Mouse (Mus musculus): ENCODE measurements around the gene Ahctf1. TPM values are rescaled to one million over a fixed set of nuclear protein-coding genes. Genes with fewer than 3 reads are reported as not detected.
"Not testable (repeated sequence)": the region's sequence is repeated elsewhere in the genome, so short reads cannot be mapped to it uniquely, and the experiment has no call there.

Gene Ahctf1
- polyA plus RNA-seq, 1 experiment from 2014 or later = 16.4 TPM

DNA sequence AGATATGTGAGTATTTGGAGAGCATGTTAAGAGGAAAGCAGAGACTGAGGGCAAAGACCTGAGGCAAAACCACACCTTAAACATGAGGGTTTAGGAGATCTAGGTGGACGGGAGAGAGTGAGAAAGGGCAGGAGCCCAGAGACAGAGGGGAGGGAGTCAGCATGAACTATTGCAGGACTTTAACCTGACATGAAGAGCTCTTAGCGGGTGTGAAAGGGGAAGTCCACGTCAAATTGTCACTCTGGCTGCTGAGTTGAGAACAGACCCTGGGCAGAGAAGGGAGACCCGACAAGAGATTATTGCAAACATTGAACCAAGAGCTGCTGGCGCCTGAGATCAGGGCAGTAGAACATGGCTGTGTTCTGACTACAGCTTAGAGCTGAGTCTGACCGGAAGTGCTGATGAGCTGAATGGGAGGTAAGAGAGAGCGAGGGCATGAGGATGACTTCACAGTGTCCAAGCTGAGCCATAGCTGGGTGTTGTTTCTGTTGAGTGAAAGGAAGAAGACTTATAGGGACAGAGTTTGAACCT lies 29.3 kb upstream of the Ahctf1 start:
- WGBS (ENCODE audit: insufficient replicate concordance) = 31% methylated on average over 7 of the region's 7 CpGs
- H3K4me3 ChIP-seq (replicated peaks) = no peak overlapping the region
- peaks cover 33% of the 10 kb centered on the region for H3K4me1 ChIP-seq (replicated peaks)
- no peak overlapping the region; the same call in 1 of the 2 replicates for H3K27ac ChIP-seq (replicated peaks)
- no peak for ATAC-seq (ENCODE audit: insufficient read depth)
- no peaks in the 10 kb centered on the region for H3K9me3 ChIP-seq (replicated peaks)
- no peaks in the 10 kb centered on the region for H3K27me3 ChIP-seq
- no peak overlapping the region for H3K9ac ChIP-seq
- H3K36me3 ChIP-seq (replicated peaks) = no peaks in the 10 kb centered on the region
- no peak overlapping the region for H3K4me2 ChIP-seq

DNA sequence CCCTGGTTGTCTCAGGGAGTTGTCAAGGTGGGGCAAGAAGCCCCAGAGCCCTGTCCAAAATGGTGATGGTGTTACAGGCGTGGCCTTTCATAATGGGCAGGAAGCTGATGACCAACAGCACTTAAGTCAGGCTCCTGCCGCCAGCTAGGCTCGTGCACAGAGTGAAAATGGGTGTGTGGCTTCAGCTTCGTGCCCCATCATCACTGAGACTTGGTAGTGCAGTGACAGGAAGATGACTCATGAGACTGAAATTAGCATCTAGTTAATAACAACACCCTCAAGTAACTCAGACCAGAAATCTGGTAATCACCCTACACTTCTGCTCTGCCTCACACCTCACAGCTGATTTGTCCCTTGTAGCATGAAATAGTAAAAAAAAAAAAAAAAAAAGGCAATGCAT lies 25.4 kb upstream of the Ahctf1 start:
- Histone ChIP-seq H3K9ac (no peak overlapping the region), H3K4me2 (no peak overlapping the region), H3K4me3 (replicated peaks) (no peak overlapping the region), H3K27me3 (no peaks in the 10 kb centered on the region), H3K9me3 (replicated peaks) (no peaks in the 10 kb centered on the region), H3K36me3 (replicated peaks) (no peaks in the 10 kb centered on the region), H3K4me1 (replicated peaks) (peaks cover 11% of the 10 kb centered on the region; the same call in 1 of the 2 replicates), H3K27ac (replicated peaks) (no peak overlapping the region)
- ATAC-seq (ENCODE audit: insufficient read depth) = no peak
- 26% methylated on average over 4 of the region's 4 CpGs for WGBS (ENCODE audit: insufficient replicate concordance)

- peaks cover 7% of the 10 kb centered on the region; the same call in 1 of the 2 replicates for H3K4me1 ChIP-seq (replicated peaks)
- H3K27me3 ChIP-seq = no peaks in the 10 kb centered on the region
- H3K27ac ChIP-seq (replicated peaks) = no peak overlapping the region
- no peak overlapping the region for H3K4me2 ChIP-seq
- no peaks in the 10 kb centered on the region for H3K36me3 ChIP-seq (replicated peaks)
- H3K9me3 ChIP-seq (replicated peaks) = no peaks in the 10 kb centered on the region
- no peak for ATAC-seq (ENCODE audit: insufficient read depth)
- 69% methylated on average over 5 of the region's 5 CpGs for WGBS (ENCODE audit: insufficient replicate concordance)
- H3K9ac ChIP-seq = no peak overlapping the region
- no peak overlapping the region for H3K4me3 ChIP-seq (replicated peaks)
These were observed 24.6 kb upstream of the Ahctf1 start for GRCm38 (mm10) chr1:179828051-179828450.

DNA sequence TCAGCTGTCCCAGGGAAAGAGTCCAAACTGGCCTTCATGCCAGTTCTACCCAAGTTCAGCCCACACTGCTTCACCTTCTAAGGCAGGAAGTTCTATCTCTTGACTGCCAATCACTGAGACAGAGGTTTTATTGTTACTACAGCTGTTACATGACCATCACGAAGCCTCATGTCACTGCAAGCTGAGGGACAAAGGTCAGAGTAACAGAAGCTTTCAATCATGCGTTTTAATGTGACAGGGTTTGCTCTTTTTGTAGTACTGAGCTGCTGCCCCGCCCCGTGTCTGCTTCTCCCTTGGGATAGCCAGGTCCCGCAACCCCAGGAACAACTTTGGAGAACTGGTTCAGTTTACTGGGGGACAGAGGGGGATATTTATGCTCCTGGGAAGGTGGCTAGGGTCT lies 21.1 kb upstream of the Ahctf1 start:
- H3K4me3 ChIP-seq (replicated peaks) = no peak overlapping the region
- no peak overlapping the region for H3K4me2 ChIP-seq
- ATAC-seq (ENCODE audit: insufficient read depth) = no peak
- no peaks in the 10 kb centered on the region; the same call in 1 of the 2 replicates for H3K4me1 ChIP-seq (replicated peaks)
- H3K27ac ChIP-seq (replicated peaks) = no peak overlapping the region
- 57% methylated on average over 5 of the region's 5 CpGs for WGBS (ENCODE audit: insufficient replicate concordance)
- H3K9ac ChIP-seq = no peak overlapping the region
- no peaks in the 10 kb centered on the region for H3K27me3 ChIP-seq
- H3K36me3 ChIP-seq (replicated peaks) = no peaks in the 10 kb centered on the region
- H3K9me3 ChIP-seq (replicated peaks) = no peaks in the 10 kb centered on the region

DNA sequence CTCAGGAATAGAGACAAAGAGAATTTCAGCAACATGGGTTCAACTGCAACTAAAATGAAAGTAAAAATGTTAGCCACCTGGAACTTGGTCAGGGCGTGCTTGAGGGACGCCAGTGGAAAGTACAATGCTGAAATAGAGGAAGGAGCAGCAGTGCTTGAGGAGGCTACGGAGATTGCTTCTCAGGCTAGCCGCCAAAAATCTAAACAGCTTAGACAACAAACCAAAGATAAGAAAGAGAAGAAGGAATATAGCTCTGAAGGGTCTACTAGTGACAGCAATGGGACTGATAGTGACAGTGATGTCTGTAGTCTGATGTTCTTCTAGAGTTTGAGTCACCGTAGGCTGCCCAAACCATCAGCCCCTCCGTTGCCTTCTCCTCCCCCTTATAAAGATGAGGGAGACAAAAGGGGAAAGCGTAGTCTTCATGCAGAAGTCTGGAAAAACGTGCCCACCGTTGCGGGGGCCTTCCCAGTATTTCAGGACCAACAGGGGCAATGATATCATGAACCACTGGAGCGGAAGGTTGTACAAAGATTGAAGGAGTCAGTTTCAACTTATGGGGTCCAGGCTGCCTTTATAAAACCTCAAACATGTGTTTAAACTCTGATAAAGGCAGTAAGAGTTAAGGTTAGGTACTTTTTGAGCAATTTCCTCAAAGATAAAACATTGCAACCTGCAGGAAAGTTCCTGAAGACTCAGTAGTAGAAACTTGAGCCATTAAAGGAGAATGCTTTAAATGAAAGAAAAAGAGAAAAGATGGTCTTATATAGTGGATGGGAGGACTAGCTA lies 15.2 kb upstream of the Ahctf1 start:
- H3K27ac ChIP-seq (replicated peaks) = 0 out of 2 replicates have a peak overlapping the region, but pooled peaks have one; percentile 14
- peak overlapping the region; percentile 47 for H3K4me2 ChIP-seq
- ATAC-seq (ENCODE audit: insufficient read depth); H3K9me3 ChIP-seq (replicated peaks); H3K27me3 ChIP-seq; H3K9ac ChIP-seq; H3K36me3 ChIP-seq (replicated peaks): not testable (repeated sequence)
- H3K4me3 ChIP-seq (replicated peaks) = 0 out of 2 replicates have a peak overlapping the region, but pooled peaks have one; percentile 7
- peaks cover 18% of the 10 kb centered on the region for H3K4me1 ChIP-seq (replicated peaks)
- 27% methylated on average over 11 of the region's 11 CpGs for WGBS (ENCODE audit: insufficient replicate concordance)

GRCm38 (mm10) chr1:179814616-179815015 lies 11.1 kb upstream of the Ahctf1 start:
- 70% methylated on average over 2 of the region's 2 CpGs for WGBS (ENCODE audit: insufficient replicate concordance)
- H3K27me3 ChIP-seq = no peaks in the 10 kb centered on the region

DNA sequence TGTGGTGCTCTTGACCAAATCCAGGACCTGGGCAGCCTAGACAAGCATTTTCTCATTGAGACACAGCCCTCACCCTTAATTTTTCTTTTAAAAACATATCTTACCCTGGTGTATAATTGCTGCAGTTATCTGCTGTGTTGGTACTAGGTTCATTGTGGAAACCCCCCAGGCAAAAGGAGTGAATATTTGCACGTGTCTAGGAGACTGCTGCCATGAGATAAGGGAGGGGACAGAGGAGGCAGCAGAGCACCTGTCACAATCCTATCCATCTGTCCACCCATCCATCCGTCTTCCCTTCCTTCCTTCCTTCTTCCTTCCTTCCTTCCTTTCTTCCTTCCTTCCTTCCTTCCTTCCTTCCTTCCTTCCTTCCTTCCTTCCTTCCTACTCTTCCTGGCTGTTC lies 9.9 kb upstream of the Ahctf1 start:
- Histone ChIP-seq H3K4me1 (replicated peaks) (peaks cover 39% of the 10 kb centered on the region), H3K9ac (no peak overlapping the region), H3K4me2 (no peak overlapping the region), H3K27ac (replicated peaks) (peak overlapping the region; percentile 33; the same call in 1 of the 2 replicates), H3K9me3 (replicated peaks) (no peaks in the 10 kb centered on the region), H3K27me3 (no peaks in the 10 kb centered on the region), H3K36me3 (replicated peaks) (no peaks in the 10 kb centered on the region), H3K4me3 (replicated peaks) (no peak overlapping the region)
- ATAC-seq (ENCODE audit: insufficient read depth) = peak; percentile 85
- WGBS (ENCODE audit: insufficient replicate concordance) = 13% methylated on average over 2 of the region's 2 CpGs

More at GRCm38 (mm10) chr1:179814616-179815015, 11.1 kb upstream of the Ahctf1 start:
- ATAC-seq (ENCODE audit: insufficient read depth) = no peak
- no peak overlapping the region for H3K4me2 ChIP-seq
- H3K4me1 ChIP-seq (replicated peaks) = peaks cover 38% of the 10 kb centered on the region
- no peaks in the 10 kb centered on the region for H3K9me3 ChIP-seq (replicated peaks)
- H3K27ac ChIP-seq (replicated peaks) = no peak overlapping the region
- H3K4me3 ChIP-seq (replicated peaks) = no peak overlapping the region
- no peaks in the 10 kb centered on the region for H3K36me3 ChIP-seq (replicated peaks)
- H3K9ac ChIP-seq = no peak overlapping the region

DNA sequence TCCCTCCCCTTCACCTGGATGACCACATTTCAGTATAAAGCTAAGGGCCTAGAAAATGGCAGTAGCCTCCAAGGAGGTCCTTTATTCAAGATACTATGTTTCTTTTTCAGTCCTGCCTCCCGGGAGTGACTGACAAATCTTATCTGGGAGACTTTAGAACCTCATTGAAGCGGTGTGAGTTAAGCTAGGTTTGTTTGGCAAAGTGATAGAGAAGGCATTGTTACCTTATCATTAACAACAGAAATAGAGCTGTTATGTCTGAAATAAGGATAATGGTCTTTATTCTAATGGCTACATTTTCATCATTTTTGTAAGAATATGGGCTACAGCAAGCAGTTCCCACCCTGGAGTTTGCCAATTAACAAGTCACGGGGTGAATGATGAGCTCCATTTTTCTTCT lies 4.8 kb upstream of the Ahctf1 start:
- no peak overlapping the region for H3K4me3 ChIP-seq (replicated peaks)
- ATAC-seq (ENCODE audit: insufficient read depth) = no peak
- H3K4me2 ChIP-seq = no peak overlapping the region
- peaks cover 64% of the 10 kb centered on the region for H3K4me1 ChIP-seq (replicated peaks)
- no peak overlapping the region for H3K9ac ChIP-seq
- H3K36me3 ChIP-seq (replicated peaks) = no peaks in the 10 kb centered on the region
- H3K27me3 ChIP-seq = no peaks in the 10 kb centered on the region
- H3K9me3 ChIP-seq (replicated peaks) = no peaks in the 10 kb centered on the region
- H3K27ac ChIP-seq (replicated peaks) = peak overlapping the region; percentile 64
- WGBS (ENCODE audit: insufficient replicate concordance) = 21% methylated on average over 3 of the region's 3 CpGs

DNA sequence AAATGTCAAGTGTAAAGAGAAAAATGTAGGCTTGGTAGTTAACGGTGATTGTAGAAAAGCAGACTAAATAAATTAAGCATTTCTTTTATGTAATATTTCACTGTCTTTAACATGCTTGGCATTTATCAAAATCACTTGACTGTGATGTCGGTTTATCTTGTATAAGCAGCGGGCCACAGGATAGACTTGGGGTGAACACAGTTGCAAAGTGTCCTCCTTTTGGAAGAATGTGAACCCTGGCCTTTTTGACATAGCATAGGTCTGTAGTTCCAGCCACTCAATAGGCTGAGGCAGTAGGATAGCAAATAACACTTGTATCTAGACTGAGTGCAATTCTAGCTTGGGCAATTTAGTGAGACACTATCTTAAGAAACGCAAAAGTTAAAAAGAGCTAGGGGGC lies 4.0 kb upstream of the Ahctf1 start:
- Histone ChIP-seq H3K36me3 (replicated peaks) (no peaks in the 10 kb centered on the region), H3K9me3 (replicated peaks) (no peaks in the 10 kb centered on the region), H3K27ac (replicated peaks) (peak overlapping the region; percentile 64), H3K27me3 (no peaks in the 10 kb centered on the region), H3K9ac (no peak overlapping the region), H3K4me3 (replicated peaks) (no peak overlapping the region), H3K4me2 (no peak overlapping the region), H3K4me1 (replicated peaks) (peaks cover 56% of the 10 kb centered on the region)
- ATAC-seq (ENCODE audit: insufficient read depth) = no peak
- 38% methylated on average over 4 of the region's 4 CpGs for WGBS (ENCODE audit: insufficient replicate concordance)

GRCm38 (mm10) chr1:179805751-179806150 lies 2.3 kb upstream of the Ahctf1 start:
- no peak overlapping the region for H3K9ac ChIP-seq
- peak overlapping the region; percentile 100 for H3K27ac ChIP-seq (replicated peaks)
- no peak overlapping the region for H3K4me3 ChIP-seq (replicated peaks)
- H3K36me3 ChIP-seq (replicated peaks) = no peaks in the 10 kb centered on the region
- H3K4me1 ChIP-seq (replicated peaks) = peaks cover 60% of the 10 kb centered on the region
- no peak overlapping the region for H3K4me2 ChIP-seq
- WGBS (ENCODE audit: insufficient replicate concordance) = 62% methylated on average over 5 of the region's 5 CpGs
- no peak for ATAC-seq (ENCODE audit: insufficient read depth)
- no peaks in the 10 kb centered on the region for H3K27me3 ChIP-seq
- no peaks in the 10 kb centered on the region for H3K9me3 ChIP-seq (replicated peaks)

GRCm38 (mm10) chr1:179804140-179804881 lies 831 bp upstream of the Ahctf1 start:
- ATAC-seq (ENCODE audit: insufficient read depth) = no peak
- Histone ChIP-seq H3K4me2 (peak overlapping the region; percentile 78), H3K27me3 (no peaks in the 10 kb centered on the region), H3K9ac (peak overlapping the region; percentile 55), H3K4me3 (replicated peaks) (peak overlapping the region; percentile 93), H3K9me3 (replicated peaks) (no peaks in the 10 kb centered on the region), H3K4me1 (replicated peaks) (peaks cover 72% of the 10 kb centered on the region), H3K36me3 (replicated peaks) (peaks cover 2% of the 10 kb centered on the region; the same call in 1 of the 2 replicates), H3K27ac (replicated peaks) (peak overlapping the region; percentile 100)
- WGBS (ENCODE audit: insufficient replicate concordance) = 9% methylated on average over 11 of the region's 11 CpGs
